Mouse (Mus musculus) C2C12 (cell line): Measurements from ENCODE around the gene Ppard.

Experiments used
- CEBPB ChIP-seq: IDR thresholded peaks from one replicate; pipeline ENCODE4 v1.6.1; 2011; ENCODE audit warnings: low read depth, mild to moderate bottlenecking, control low read depth, moderate library complexity
- CTCF ChIP-seq: IDR thresholded peaks from one replicate; pipeline ENCODE4 v1.5.1; 2011; ENCODE audit not compliant: control insufficient read depth, insufficient read depth, insufficient read length
- MYOD1 ChIP-seq: IDR thresholded peaks from one replicate; pipeline ENCODE4 v1.6.1; 2011; ENCODE audit warnings: low read depth; ENCODE audit not compliant: control insufficient read depth, insufficient read length
- USF1 ChIP-seq: IDR thresholded peaks from one replicate; pipeline ENCODE4 v1.6.1; 2011; ENCODE audit warnings: low read depth, mild to moderate bottlenecking, control low read depth, moderate library complexity

DNA sequence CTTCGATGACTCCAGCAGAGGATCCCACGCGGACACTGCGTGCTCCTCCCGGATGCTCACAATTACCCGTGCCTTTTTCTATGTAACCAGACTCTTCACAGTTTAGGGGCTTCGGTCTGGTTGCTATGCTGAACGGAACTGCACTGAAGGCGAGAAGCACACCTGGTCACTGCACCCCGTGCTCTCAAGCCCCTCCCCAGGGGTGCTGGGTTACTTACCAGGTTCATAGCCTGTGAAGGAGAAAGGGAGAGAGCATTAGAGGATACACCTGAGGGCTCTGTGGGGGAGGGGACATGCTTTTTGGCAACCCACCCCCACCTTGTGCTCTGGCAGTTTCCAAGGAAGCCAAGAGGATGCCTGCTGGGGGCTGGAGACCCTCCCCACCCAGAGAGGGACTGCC lies 102.8 kb downstream of the Ppard start:
- TF ChIP-seq USF1 (no peak), CEBPB (no peak), MYOD1 (no peak), CTCF (no peak)
